Mouse (Mus musculus) heart, adult 10 weeks (tissue): ENCODE data around the gene Kcns3. TPM values are rescaled to one million over a fixed set of nuclear protein-coding genes. Genes with fewer than 3 reads are reported as not detected.

ENCODE experiments used
- polyA plus RNA-seq: library from polyadenylated mRNA; stranded (reverse); fragments of 350-450 nt; fragmentation: Illumina TruSeq; extraction: RNeasy Lipid Tissue Mini Kit (QIAGEN cat#74804); gene quantifications from one replicate; pipeline ENCODE4 v1.2.3, GENCODE M21; 2014; ENCODE audit warnings: low read depth, low replicate concordance

Gene Kcns3
- polyA plus RNA-seq: 0.26 TPM

DNA sequence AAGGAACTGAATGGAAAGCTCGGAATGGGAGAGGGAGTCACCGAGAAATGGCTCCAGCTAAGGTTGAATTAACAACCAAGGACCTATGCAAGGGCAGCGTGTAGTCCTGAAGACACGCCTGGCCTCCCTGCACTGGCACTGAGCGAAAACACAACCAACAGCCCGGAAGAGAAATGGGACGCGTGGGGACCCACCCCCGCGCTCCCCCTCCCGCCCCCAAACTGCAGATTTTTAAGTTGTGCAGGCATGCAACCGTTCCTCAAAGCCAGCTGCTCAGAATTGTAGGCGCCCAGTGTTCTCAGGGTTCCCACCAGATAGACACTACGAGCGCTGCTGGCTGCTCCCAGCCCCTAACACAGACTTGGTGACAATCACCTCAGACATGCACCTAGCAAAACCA lies at the start of gene Kcns3:
Kcns3 (minus strand) TSS at position 42 of the 400 bp plus-strand sequence.

Other genes with a start within 250 kb of the Kcns3 start
- not detected for gene Msgn1, start 57.9 kb upstream of the Kcns3 start, polyA plus RNA-seq
- gene Gen1, start 114.7 kb upstream of the Kcns3 start, polyA plus RNA-seq: 0.37 TPM
- gene Smc6, start 114.8 kb upstream of the Kcns3 start, polyA plus RNA-seq: 25.8 TPM